In genomic region chr10:56373021-56373720, GRCm38 (mm10) we compare ENCODE assay signal across 8 mouse cellular contexts. TPM values are rescaled to one million over a fixed set of nuclear protein-coding genes. Genes with fewer than 3 reads are reported as not detected.
DNase-seq lines count a peak whose midpoint lies in the region; ATAC-seq and TF ChIP-seq lines count a peak whose summit lies in the region.

No protein-coding gene starts in this region.

- no peak overlapping the region for H3K9ac ChIP-seq in heart, embryonic 11.5 days (ENCODE audit: low read depth, low read length)
- peak overlapping the region; percentile 44 for H3K9ac ChIP-seq in heart, embryonic 13.5 days

- H3K4me2 ChIP-seq in heart, embryonic 11.5 days, result peak overlapping the region; percentile 42
- H3K4me2 ChIP-seq in heart, embryonic 13.5 days, result peak overlapping the region; percentile 62

- no peak overlapping the region for H3K4me3 ChIP-seq in heart, embryonic 11.5 days (ENCODE audit: low read depth, low read length)
- H3K4me3 ChIP-seq in heart, embryonic 13.5 days, result peak overlapping the region; percentile 24

- ATAC-seq in heart, embryonic 11.5 days (replicated peaks; ENCODE audit: insufficient number of reproducible peaks, low FRiP score, low TSS enrichment), result no peak
- ATAC-seq in Patski, result no peak
- no peak for ATAC-seq in heart, embryonic 13.5 days (ENCODE audit: extremely low read depth, insufficient number of reproducible peaks, low FRiP score, low TSS enrichment)

- H3K27me3 ChIP-seq in heart, embryonic 11.5 days (ENCODE audit: control insufficient read depth, insufficient read depth, low read length), result no peaks in the 10 kb centered on the region
- peaks cover 16% of the 10 kb centered on the region for H3K27me3 ChIP-seq in Patski
- H3K27me3 ChIP-seq in heart, embryonic 13.5 days (replicated peaks), result no peaks in the 10 kb centered on the region

- H3K9me3 ChIP-seq in heart, embryonic 11.5 days (replicated peaks; ENCODE audit: control insufficient read depth, low read length), result no peaks in the 10 kb centered on the region
- no peaks in the 10 kb centered on the region for H3K9me3 ChIP-seq in heart, embryonic 13.5 days

- peaks cover 5% of the 10 kb centered on the region; the same call in 1 of the 2 replicates for H3K4me1 ChIP-seq in heart, embryonic 11.5 days (ENCODE audit: control insufficient read depth, insufficient read depth, low read length)
- H3K4me1 ChIP-seq in heart, embryonic 13.5 days, result peaks cover 21% of the 10 kb centered on the region

- DNase-seq in heart, adult 9 months (ENCODE audit: low spot score in 2 of 2), result no peak
- DNase-seq in Patski (ENCODE audit: low read depth, low spot score), result no peak
- DNase-seq in lung, postnatal 10 days, result peak; percentile 34
- no peak for DNase-seq in c-Kit-positive CD71-positive TER-119-positive erythroid progenitor cells, embryonic 14.5 days (ENCODE audit: low spot score)
- DNase-seq in layer of hippocampus, postnatal 10 days (ENCODE audit: low spot score in 2 of 2), result no peak
- DNase-seq in right cerebral cortex, postnatal 14 days, result no peak

- no peaks in the 10 kb centered on the region for H3K36me3 ChIP-seq in heart, embryonic 11.5 days (ENCODE audit: control insufficient read depth, insufficient read depth, low read length)
- H3K36me3 ChIP-seq in heart, embryonic 13.5 days, result no peaks in the 10 kb centered on the region

- in situ Hi-C loops in Patski (cut with MboI; ENCODE audit: low pct_unique_long_range_greater_than_20kb), result loop anchor here (5.0 kb wide), 4 partner anchors 629 to 1074 kb away; no protein-coding TSS in a partner anchor

- POLR2A ChIA-PET in Patski (lab: Charles Lee), result interaction anchor here (1.0 kb wide), 1 partner anchor 628 kb away, joined by 3 read pairs; no protein-coding TSS in a partner anchor

- H3K27ac ChIP-seq in heart, embryonic 11.5 days (ENCODE audit: low read depth, low read length), result no peak overlapping the region
- no peak overlapping the region for H3K27ac ChIP-seq in heart, embryonic 13.5 days (replicated peaks)

- 28% methylated on average over 8 of the region's 8 CpGs for WGBS in heart, embryonic 11.5 days (ENCODE audit: insufficient replicate concordance)
- 22% methylated on average over 8 of the region's 8 CpGs for WGBS in heart, embryonic 13.5 days

- peak; percentile 81 for TF ChIP-seq CTCF in Patski (IDR thresholded peaks at IDR 0.05)

- CTCF ChIA-PET in Patski (lab: Charles Lee), result interaction anchor here (0.7 to 5.0 kb wide), 18 partner anchors 10 to 1074 kb away, joined by 3 to 57 read pairs (median 4); no protein-coding TSS in a partner anchor

RNA-seq across cellular contexts. Expression of gene Gja1, which starts 4.0 kb away (rescaled TPM):
- 252 and 291 TPM in 2 replicates for polyA plus RNA-seq in heart, embryonic 11.5 days (2014; fragmentation: Nextera tagmentation; extraction: Ambion mirVana)
- 19.0 TPM for polyA plus RNA-seq in Patski (2021)
- polyA plus RNA-seq in heart, embryonic 13.5 days (2015; fragmentation: Nextera tagmentation; extraction: Ambion mirVana), result 299 and 323 TPM in 2 replicates
- total RNA-seq in layer of hippocampus, postnatal 10 days (2021), result 100 to 1,000 TPM; 225 to 281 TPM

Comparison
In these comparisons a context has a peak if more than half of its experiments do, and no peak if none do; other contexts are left out.
1. RNA of gene Gja1, which starts 4.0 kb away (polyA plus RNA-seq): 299 to 323 TPM in heart, embryonic 13.5 days and 252 to 291 TPM in heart, embryonic 11.5 days; 19.0 TPM in Patski (single experiment); every median in the first group is over 10 times any median in the second.